Mouse (Mus musculus): ENCODE measurements around the gene Mien1.

DNA sequence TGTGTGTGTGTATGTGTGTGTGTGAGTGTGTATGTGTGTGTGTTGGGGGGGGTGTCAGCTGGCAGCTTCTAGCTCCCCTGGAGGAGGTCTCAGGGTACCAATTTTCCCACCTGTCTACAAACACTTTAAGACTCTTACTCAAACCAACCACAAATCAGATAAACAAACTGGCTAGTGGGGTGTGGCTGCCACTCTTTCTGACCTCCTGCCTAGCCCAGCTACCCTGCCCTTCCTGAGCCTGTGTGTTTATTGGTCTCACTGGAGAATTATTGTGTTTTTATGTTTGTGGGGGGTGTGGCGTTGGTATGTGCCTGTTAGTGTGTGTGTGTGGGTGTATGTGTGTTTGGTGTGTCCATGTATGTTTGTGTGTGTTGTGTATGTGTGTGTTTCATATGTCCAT is 21.7 kb downstream of the Mien1 start:
- TF ChIP-seq GATA1 (IDR thresholded peaks at IDR 0.05; ENCODE audit: borderline replicate concordance, low read length) = no peak
- no peak for TF ChIP-seq FLI1 (IDR thresholded peaks at IDR 0.05; ENCODE audit: low read length)
